Mouse (Mus musculus) kidney, adult 2 months (tissue): Measurements from ENCODE around the gene Plekhg2. TPM values are rescaled to one million over a fixed set of nuclear protein-coding genes. Genes with fewer than 3 reads are reported as not detected.
A peak's percentile ranks its signal among the peaks of the same experiment; 100 is the strongest.

ENCODE experiments used
- DNase-seq: peaks from one replicate; pipeline ENCODE4 v3.0.0; 2021
- H3K27ac ChIP-seq: fragments of 200-500 bp; 2 replicates; pipeline ENCODE4 v1.5.1; 2012; ENCODE audit warnings: low read depth, low read length, control low read depth, inconsistent platforms; ENCODE audit not compliant: insufficient read depth
- H3K27me3 ChIP-seq: fragments of 200-500 bp; replicated peaks from 2 replicates; pipeline ENCODE4 v1.6.1; 2012; ENCODE audit warnings: mild to moderate bottlenecking, moderate library complexity, low read length, inconsistent platforms; ENCODE audit not compliant: control insufficient read depth, insufficient read depth
- H3K36me3 ChIP-seq: fragments of 200-500 bp; 2 replicates; pipeline ENCODE4 v1.6.1; 2012; ENCODE audit warnings: mild to moderate bottlenecking, moderate library complexity, low read length, inconsistent platforms; ENCODE audit not compliant: control insufficient read depth, insufficient read depth
- H3K4me1 ChIP-seq: fragments of 200-500 bp; 2 replicates; pipeline ENCODE4 v1.6.1; 2011; ENCODE audit warnings: low read length; ENCODE audit not compliant: control insufficient read depth, insufficient read depth
- H3K4me3 ChIP-seq: fragments of 200-500 bp; 2 replicates; pipeline ENCODE4 v1.5.1; 2011; ENCODE audit warnings: mild to moderate bottlenecking, low read depth, low read length, control low read depth; ENCODE audit not compliant: insufficient read depth
- CTCF ChIP-seq: fragments of 200-500 bp; conservative IDR thresholded peaks from 2 replicates; pipeline ENCODE4 v1.5.1; 2011; ENCODE audit warnings: low read depth, mild to moderate bottlenecking, control low read depth, low read length, moderate library complexity, mixed read lengths; ENCODE audit not compliant: insufficient read depth, insufficient read length
- POLR2A ChIP-seq: fragments of 200-500 bp; IDR thresholded peaks from one replicate; pipeline ENCODE4 v1.6.1; 2011; ENCODE audit warnings: low read depth, low read length, control low read depth
- WGBS: fragments of 180-500 bp; shearing (Covaris S2); methylation state at CpG from one replicate; pipeline ENCODE4 v1.1.7; 2018; 5-methylcytosine and 5-hydroxymethylcytosine counted together
- polyA plus RNA-seq: library from polyadenylated mRNA; depleted of rRNA; stranded (reverse); fragments of >200 nt; gene quantifications from 2 replicates; pipeline ENCODE4 v1.2.3, GENCODE M21; 2012

Gene Plekhg2
- polyA plus RNA-seq, 1 experiment: 14.6 TPM

- Histone ChIP-seq H3K4me1 (peaks cover 31% of the 10 kb centered on the region), H3K27ac (peak within 1 kb of the TSS; percentile 99), H3K36me3 (peaks cover 8% of the 10 kb centered on the region), H3K4me3 (peak within 1 kb of the TSS; percentile 85), H3K27me3 (no peaks in the 10 kb centered on the region)
- 48% methylated on average over 17 of the region's 17 CpGs for WGBS
- no peak for TF ChIP-seq CTCF
- no peak for TF ChIP-seq POLR2A
- DNase-seq: no peak
Observed at GRCm38 (mm10) chr7:28380237-28381016, 8.0 kb upstream of the Plekhg2 start, which contains the start of gene Zfp36. Gene Zfp36, minus strand, starts transcription at chr7:28380253.

GRCm38 (mm10) chr7:28378769-28379651, 6.6 kb upstream of the Plekhg2 start:
- WGBS: under 1% methylated on average over 52 of the region's 53 CpGs
- DNase-seq: peak; percentile 97

GRCm38 (mm10) chr7:28378066-28378690, 5.8 kb upstream of the Plekhg2 start:
- Histone ChIP-seq H3K4me1 (peaks cover 27% of the 10 kb centered on the region), H3K27ac (peak overlapping the region; percentile 98), H3K36me3 (peaks cover 8% of the 10 kb centered on the region), H3K27me3 (no peaks in the 10 kb centered on the region), H3K4me3 (peak overlapping the region; percentile 85)
- WGBS: 1% methylated on average over 32 of the region's 32 CpGs
- peak; percentile 91 for DNase-seq
- TF ChIP-seq CTCF (no peak), POLR2A (peak; percentile 39)

More at GRCm38 (mm10) chr7:28378769-28379651, 6.6 kb upstream of the Plekhg2 start:
- Histone ChIP-seq H3K4me1 (peaks cover 31% of the 10 kb centered on the region), H3K27ac (peak overlapping the region; percentile 98), H3K4me3 (peak overlapping the region; percentile 85), H3K27me3 (no peaks in the 10 kb centered on the region), H3K36me3 (peaks cover 8% of the 10 kb centered on the region)
- TF ChIP-seq CTCF (no peak), POLR2A (peak; percentile 99)

- peak; percentile 62 for DNase-seq
- Histone ChIP-seq H3K36me3 (peaks cover 8% of the 10 kb centered on the region), H3K27me3 (no peaks in the 10 kb centered on the region), H3K4me1 (peaks cover 21% of the 10 kb centered on the region; the same call in 1 of the 2 replicates), H3K27ac (peak overlapping the region; percentile 98), H3K4me3 (peak overlapping the region; percentile 85)
- 19% methylated on average over 18 of the region's 18 CpGs for WGBS
- TF ChIP-seq CTCF (no peak), POLR2A (peak; percentile 20)
Observed at GRCm38 (mm10) chr7:28377190-28378065, 5.0 kb upstream of the Plekhg2 start.

GRCm38 (mm10) chr7:28376011-28376771, 3.8 kb upstream of the Plekhg2 start:
- under 1% methylated on average over 30 of the region's 30 CpGs for WGBS
- 0 out of 2 replicates have a peak, but pooled peaks have one; percentile 11 for TF ChIP-seq CTCF
- TF ChIP-seq POLR2A: peak; percentile 88
- Histone ChIP-seq H3K27ac (peak overlapping the region; percentile 99), H3K4me3 (peak overlapping the region; percentile 28), H3K4me1 (peaks cover 14% of the 10 kb centered on the region; the same call in 1 of the 2 replicates), H3K36me3 (peaks cover 8% of the 10 kb centered on the region), H3K27me3 (no peaks in the 10 kb centered on the region)
- DNase-seq: peak; percentile 97
